Mouse (Mus musculus) C2C12 (cell line): ENCODE data around the gene Atg10. TPM values are rescaled to one million over a fixed set of nuclear protein-coding genes. Genes with fewer than 3 reads are reported as not detected.

Experiments
- H3K27me3 ChIP-seq: one replicate; pipeline ENCODE4 v1.6.1; 2011; ENCODE audit not compliant: control insufficient read depth, insufficient read depth, insufficient read length
- H3K36me3 ChIP-seq: one replicate; pipeline ENCODE4 v1.6.1; 2011; ENCODE audit not compliant: control insufficient read depth, insufficient read depth
- H3K4me3 ChIP-seq: one replicate; pipeline ENCODE4 v1.5.1; 2011; ENCODE audit warnings: mild to moderate bottlenecking, control low read depth; ENCODE audit not compliant: poor library complexity, insufficient read depth, severe bottlenecking
- H3K79me2 ChIP-seq: one replicate; pipeline ENCODE4 v1.6.1; 2011; ENCODE audit not compliant: control insufficient read depth, insufficient read depth
- H3K79me3 ChIP-seq: one replicate; pipeline ENCODE4 v1.6.1; 2011; ENCODE audit warnings: low read depth, control low read depth
- H3ac ChIP-seq: one replicate; pipeline ENCODE3; 2011; ENCODE audit warnings: low read depth; ENCODE audit not compliant: control insufficient read depth, insufficient read length
- CEBPB ChIP-seq: IDR thresholded peaks from one replicate; pipeline ENCODE4 v1.6.1; 2011; ENCODE audit warnings: low read depth, mild to moderate bottlenecking, control low read depth, moderate library complexity
- CTCF ChIP-seq: IDR thresholded peaks from one replicate; pipeline ENCODE4 v1.5.1; 2011; ENCODE audit not compliant: control insufficient read depth, insufficient read depth, insufficient read length
- FOSL1 ChIP-seq: IDR thresholded peaks from one replicate; pipeline ENCODE4 v1.8.0; 2011; ENCODE audit warnings: mild to moderate bottlenecking, low read length; ENCODE audit not compliant: poor library complexity, insufficient read depth, severe bottlenecking
- MAX ChIP-seq: IDR thresholded peaks from one replicate; pipeline ENCODE4 v1.6.1; 2011; ENCODE audit warnings: mild to moderate bottlenecking, control low read depth
- MYOD1 ChIP-seq: IDR thresholded peaks from one replicate; pipeline ENCODE4 v1.6.1; 2011; ENCODE audit warnings: low read depth; ENCODE audit not compliant: control insufficient read depth, insufficient read length
- MYOG ChIP-seq: IDR thresholded peaks from one replicate; pipeline ENCODE4 v1.6.1; 2011; ENCODE audit not compliant: control insufficient read depth, insufficient read length; ENCODE audit errors: extremely low read depth
- USF1 ChIP-seq: IDR thresholded peaks from one replicate; pipeline ENCODE4 v1.6.1; 2011; ENCODE audit warnings: low read depth, mild to moderate bottlenecking, control low read depth, moderate library complexity
- polyA plus RNA-seq: library from polyadenylated mRNA; unstranded; fragments of >200 nt; fragmentation: generic; extraction: Trizol; gene quantifications from one replicate; pipeline ENCODE4 v1.2.1, GENCODE M21; 2012; ENCODE audit warnings: missing spikeins

Atg10 gene
- polyA plus RNA-seq, 1 experiment, result 2.5 TPM

- Histone ChIP-seq H3K4me3 (no peak overlapping the region), H3ac (no peak overlapping the region), H3K27me3 (no peaks in the 10 kb centered on the region), H3K36me3 (no peaks in the 10 kb centered on the region), H3K79me3 (no peaks in the 10 kb centered on the region), H3K79me2 (no peaks in the 10 kb centered on the region)
- TF ChIP-seq FOSL1 (no peak), MYOG (no peak), CTCF (no peak), USF1 (no peak), MAX (no peak), MYOD1 (no peak), CEBPB (no peak)
Measured at GRCm38 (mm10) chr13:90988226-90988625, 235.5 kb downstream of the Atg10 start.

GRCm38 (mm10) chr13:90985417-90985816 lies 238.4 kb downstream of the Atg10 start:
- no peak for TF ChIP-seq FOSL1
- no peak for TF ChIP-seq USF1
- TF ChIP-seq MAX, result no peak
- no peak for TF ChIP-seq CTCF
- no peak for TF ChIP-seq MYOG
- no peak for TF ChIP-seq MYOD1
- TF ChIP-seq CEBPB, result no peak
- no peak overlapping the region for H3ac ChIP-seq
- H3K36me3 ChIP-seq, result no peaks in the 10 kb centered on the region

GRCm38 (mm10) chr13:90984073-90984472 lies 239.7 kb downstream of the Atg10 start:
- H3K27me3 ChIP-seq, result no peaks in the 10 kb centered on the region
- no peak overlapping the region for H3ac ChIP-seq
- H3K79me2 ChIP-seq, result no peaks in the 10 kb centered on the region
- H3K36me3 ChIP-seq, result no peaks in the 10 kb centered on the region
- no peak for TF ChIP-seq MAX
- no peak for TF ChIP-seq FOSL1
- TF ChIP-seq CTCF, result no peak
- no peak for TF ChIP-seq MYOD1
- TF ChIP-seq MYOG, result no peak
- H3K4me3 ChIP-seq, result no peak overlapping the region
- no peaks in the 10 kb centered on the region for H3K79me3 ChIP-seq

More at GRCm38 (mm10) chr13:90985417-90985816, 238.4 kb downstream of the Atg10 start:
- no peaks in the 10 kb centered on the region for H3K79me2 ChIP-seq
- H3K4me3 ChIP-seq, result no peak overlapping the region
- H3K79me3 ChIP-seq, result no peaks in the 10 kb centered on the region
- H3K27me3 ChIP-seq, result no peaks in the 10 kb centered on the region

- no peaks in the 10 kb centered on the region for H3K79me2 ChIP-seq
- H3K79me3 ChIP-seq, result no peaks in the 10 kb centered on the region
- H3K36me3 ChIP-seq, result no peaks in the 10 kb centered on the region
- TF ChIP-seq USF1, result no peak
- no peak for TF ChIP-seq MYOD1
- TF ChIP-seq CTCF, result no peak
- TF ChIP-seq MAX, result no peak
- no peak for TF ChIP-seq MYOG
- peak; percentile 20 for TF ChIP-seq CEBPB
- peak; percentile 66 for TF ChIP-seq FOSL1
- peak overlapping the region; percentile 36 for H3ac ChIP-seq
- H3K27me3 ChIP-seq, result no peaks in the 10 kb centered on the region
- no peak overlapping the region for H3K4me3 ChIP-seq
Measured at GRCm38 (mm10) chr13:90981798-90982197, 242.0 kb downstream of the Atg10 start.

GRCm38 (mm10) chr13:90980878-90981674 lies 242.7 kb downstream of the Atg10 start:
- no peaks in the 10 kb centered on the region for H3K79me2 ChIP-seq
- no peaks in the 10 kb centered on the region for H3K27me3 ChIP-seq
- no peak overlapping the region for H3K4me3 ChIP-seq
- no peak overlapping the region for H3ac ChIP-seq
- TF ChIP-seq MYOD1 (peak; percentile 35), CEBPB (peak; percentile 42), MYOG (no peak), FOSL1 (peak; percentile 6), CTCF (no peak), MAX (no peak)
- no peaks in the 10 kb centered on the region for H3K36me3 ChIP-seq
- H3K79me3 ChIP-seq, result no peaks in the 10 kb centered on the region

GRCm38 (mm10) chr13:90977057-90977456 lies 246.7 kb downstream of the Atg10 start:
- Histone ChIP-seq H3K79me3 (no peaks in the 10 kb centered on the region), H3K27me3 (no peaks in the 10 kb centered on the region), H3K4me3 (no peak overlapping the region), H3ac (no peak overlapping the region), H3K79me2 (no peaks in the 10 kb centered on the region), H3K36me3 (no peaks in the 10 kb centered on the region)
- no peak for TF ChIP-seq MYOG
- TF ChIP-seq CEBPB, result no peak
- peak; percentile 52 for TF ChIP-seq FOSL1
- TF ChIP-seq CTCF, result no peak
- peak; percentile 84 for TF ChIP-seq MAX
- TF ChIP-seq USF1, result peak; percentile 72
- no peak for TF ChIP-seq MYOD1
